Mouse (Mus musculus) neural tube, embryonic 14.5 days (tissue): Measurements from ENCODE around the gene Rbmx2. TPM values are rescaled to one million over a fixed set of nuclear protein-coding genes. Genes with fewer than 3 reads are reported as not detected.

ENCODE experiments used
- ATAC-seq: fragments of 200-750 bp; cut with Nextera tagmentation; 2 replicates; pipeline ENCODE4 v1.8.0; 2017; ENCODE audit warnings: low read depth, mild to moderate bottlenecking, moderate TSS enrichment, moderate library complexity
- H3K27ac ChIP-seq: fragments of 300-500 bp; sonication (generic); 2 replicates; pipeline ENCODE4 v1.5.1; 2014; ENCODE audit warnings: low read depth, mild to moderate bottlenecking, control low read depth, low read length, moderate library complexity, mixed read lengths
- H3K27me3 ChIP-seq: fragments of 300-500 bp; sonication (generic); 2 replicates; pipeline ENCODE4 v1.6.1; 2014; ENCODE audit warnings: low read length; ENCODE audit not compliant: control insufficient read depth, insufficient read depth
- H3K36me3 ChIP-seq: fragments of 300-500 bp; sonication (generic); 2 replicates; pipeline ENCODE4 v1.6.1; 2014; ENCODE audit warnings: low read length, mixed read lengths; ENCODE audit not compliant: control insufficient read depth, insufficient read depth
- H3K4me1 ChIP-seq: fragments of 300-500 bp; sonication (generic); 2 replicates; pipeline ENCODE4 v1.6.1; 2014; ENCODE audit warnings: low read length; ENCODE audit not compliant: control insufficient read depth, insufficient read depth
- H3K4me2 ChIP-seq: fragments of 300-500 bp; sonication (generic); 2 replicates; pipeline ENCODE4 v1.6.1; 2014; ENCODE audit warnings: mild to moderate bottlenecking, low read depth, low read length, control low read depth
- H3K4me3 ChIP-seq: fragments of 300-500 bp; sonication (generic); 2 replicates; pipeline ENCODE4 v1.5.1; 2014; ENCODE audit warnings: low read depth, low read length, control low read depth, mixed read lengths
- H3K9ac ChIP-seq: fragments of 300-500 bp; sonication (generic); replicated peaks from 2 replicates; pipeline ENCODE4 v1.6.1; 2014; ENCODE audit warnings: low read depth, mild to moderate bottlenecking, control low read depth, low read length, mixed read lengths
- H3K9me3 ChIP-seq: fragments of 300-500 bp; sonication (generic); 2 replicates; pipeline ENCODE4 v1.6.1; 2016; ENCODE audit warnings: low read length; ENCODE audit not compliant: control insufficient read depth
- WGBS: fragments of 180-500 bp; shearing (Covaris S2); extraction: QIAGEN DNeasy Blood & Tissue Kit; methylation state at CpG from one replicate; pipeline ENCODE4 v1.1.7; 2014; 5-methylcytosine and 5-hydroxymethylcytosine counted together
- polyA plus RNA-seq: library from polyadenylated mRNA; unstranded; fragments of >200 nt; fragmentation: Nextera tagmentation; extraction: Ambion mirVana; gene quantifications from 2 replicates; pipeline ENCODE4 v1.2.1, GENCODE M21; 2014

Rbmx2 gene
- polyA plus RNA-seq = 20.9 and 22.2 TPM in 2 replicates

GRCm38 (mm10) chrX:48694864-48695371 lies at the start of gene Rbmx2:
TSS of gene Rbmx2 (plus strand) at chrX:48695004.
- peak; percentile 98 for ATAC-seq
- Histone ChIP-seq H3K4me3 (peak within 1 kb of the TSS; percentile 52), H3K27ac (no peak within 1 kb of the TSS), H3K36me3 (no peaks in the 10 kb centered on the region), H3K9me3 (no peaks in the 10 kb centered on the region), H3K9ac (peak within 1 kb of the TSS; percentile 41), H3K27me3 (no peaks in the 10 kb centered on the region), H3K4me1 (no peaks in the 10 kb centered on the region), H3K4me2 (peak within 1 kb of the TSS; percentile 48)
- WGBS = 7% methylated on average over 42 of the region's 42 CpGs

GRCm38 (mm10) chrX:48666807-48667206 lies 28.0 kb upstream of the Rbmx2 start:
- no peaks in the 10 kb centered on the region for H3K4me1 ChIP-seq
- WGBS = 19% methylated on average over 6 of the region's 6 CpGs
- H3K27me3 ChIP-seq = no peaks in the 10 kb centered on the region
- no peak overlapping the region for H3K4me2 ChIP-seq
- H3K9me3 ChIP-seq = no peaks in the 10 kb centered on the region
- no peak overlapping the region for H3K4me3 ChIP-seq
- no peak overlapping the region for H3K9ac ChIP-seq
- H3K36me3 ChIP-seq = no peaks in the 10 kb centered on the region
- ATAC-seq = peak; percentile 84; the same call in 1 of the 2 replicates
- no peak overlapping the region for H3K27ac ChIP-seq

- 73% methylated on average over 3 of the region's 3 CpGs for WGBS
- Histone ChIP-seq H3K9ac (no peak overlapping the region), H3K27me3 (no peaks in the 10 kb centered on the region), H3K4me2 (no peak overlapping the region), H3K27ac (no peak overlapping the region), H3K4me1 (no peaks in the 10 kb centered on the region), H3K4me3 (no peak overlapping the region), H3K36me3 (no peaks in the 10 kb centered on the region), H3K9me3 (no peaks in the 10 kb centered on the region)
- ATAC-seq = no peak
Measured at GRCm38 (mm10) chrX:48669588-48669987, 25.2 kb upstream of the Rbmx2 start.

GRCm38 (mm10) chrX:48671714-48672113 lies 23.1 kb upstream of the Rbmx2 start:
- Histone ChIP-seq H3K27me3 (no peaks in the 10 kb centered on the region), H3K4me2 (no peak overlapping the region), H3K9me3 (no peaks in the 10 kb centered on the region), H3K9ac (no peak overlapping the region), H3K36me3 (no peaks in the 10 kb centered on the region), H3K4me1 (no peaks in the 10 kb centered on the region), H3K4me3 (no peak overlapping the region), H3K27ac (no peak overlapping the region)
- no peak for ATAC-seq
- WGBS = 79% methylated on average over 3 of the region's 3 CpGs

- 57% methylated on average over 4 of the region's 4 CpGs for WGBS
- Histone ChIP-seq H3K27me3 (no peaks in the 10 kb centered on the region), H3K27ac (no peak within 1 kb of the TSS), H3K4me3 (no peak within 1 kb of the TSS), H3K9ac (no peak within 1 kb of the TSS), H3K4me1 (no peaks in the 10 kb centered on the region), H3K36me3 (no peaks in the 10 kb centered on the region), H3K4me2 (no peak within 1 kb of the TSS), H3K9me3 (no peaks in the 10 kb centered on the region)
- peak; percentile 41; the same call in 1 of the 2 replicates for ATAC-seq
Measured at GRCm38 (mm10) chrX:48674171-48674570, 20.6 kb upstream of the Rbmx2 start, which contains the start of gene Gpr119. TSS of gene Gpr119 (minus strand) at chrX:48674478.

- H3K36me3 ChIP-seq = no peaks in the 10 kb centered on the region
- no peaks in the 10 kb centered on the region for H3K27me3 ChIP-seq
- WGBS = 22% methylated on average over 3 of the region's 3 CpGs
- H3K27ac ChIP-seq = no peak overlapping the region
- ATAC-seq = peak; percentile 46; the same call in 1 of the 2 replicates
- no peak overlapping the region for H3K4me3 ChIP-seq
- no peak overlapping the region for H3K4me2 ChIP-seq
- no peaks in the 10 kb centered on the region for H3K4me1 ChIP-seq
- no peaks in the 10 kb centered on the region for H3K9me3 ChIP-seq
- H3K9ac ChIP-seq = no peak overlapping the region
Measured at GRCm38 (mm10) chrX:48683451-48683850, 11.4 kb upstream of the Rbmx2 start.

- Histone ChIP-seq H3K9me3 (no peaks in the 10 kb centered on the region), H3K27me3 (no peaks in the 10 kb centered on the region), H3K4me2 (no peak overlapping the region), H3K4me3 (no peak overlapping the region), H3K36me3 (no peaks in the 10 kb centered on the region), H3K27ac (no peak overlapping the region), H3K9ac (no peak overlapping the region), H3K4me1 (no peaks in the 10 kb centered on the region)
- WGBS = 79% methylated on average over 5 of the region's 5 CpGs
- ATAC-seq = no peak
Measured at GRCm38 (mm10) chrX:48683857-48684256, 10.9 kb upstream of the Rbmx2 start.

GRCm38 (mm10) chrX:48694460-48694859 lies 344 bp upstream of the Rbmx2 start:
- 15% methylated on average over 6 of the region's 6 CpGs for WGBS
- Histone ChIP-seq H3K4me1 (no peaks in the 10 kb centered on the region), H3K36me3 (no peaks in the 10 kb centered on the region), H3K4me2 (peak overlapping the region; percentile 44), H3K9me3 (no peaks in the 10 kb centered on the region), H3K9ac (no peak overlapping the region), H3K27me3 (no peaks in the 10 kb centered on the region), H3K27ac (no peak overlapping the region), H3K4me3 (peak overlapping the region; percentile 52)
- ATAC-seq = peak; percentile 91

- H3K36me3 ChIP-seq = no peaks in the 10 kb centered on the region
- no peaks in the 10 kb centered on the region for H3K27me3 ChIP-seq
- H3K9me3 ChIP-seq = no peaks in the 10 kb centered on the region
- H3K4me2 ChIP-seq = no peak overlapping the region
- H3K9ac ChIP-seq = no peak overlapping the region
- no peak for ATAC-seq
- no peak overlapping the region for H3K27ac ChIP-seq
- H3K4me3 ChIP-seq = no peak overlapping the region
- WGBS = 91% methylated on average over 10 of the region's 10 CpGs
- no peaks in the 10 kb centered on the region for H3K4me1 ChIP-seq
Measured at GRCm38 (mm10) chrX:48709701-48710100, 14.9 kb downstream of the Rbmx2 start.
